9 mouse cellular contexts compared by ENCODE assay signal in the genomic region with DNA sequence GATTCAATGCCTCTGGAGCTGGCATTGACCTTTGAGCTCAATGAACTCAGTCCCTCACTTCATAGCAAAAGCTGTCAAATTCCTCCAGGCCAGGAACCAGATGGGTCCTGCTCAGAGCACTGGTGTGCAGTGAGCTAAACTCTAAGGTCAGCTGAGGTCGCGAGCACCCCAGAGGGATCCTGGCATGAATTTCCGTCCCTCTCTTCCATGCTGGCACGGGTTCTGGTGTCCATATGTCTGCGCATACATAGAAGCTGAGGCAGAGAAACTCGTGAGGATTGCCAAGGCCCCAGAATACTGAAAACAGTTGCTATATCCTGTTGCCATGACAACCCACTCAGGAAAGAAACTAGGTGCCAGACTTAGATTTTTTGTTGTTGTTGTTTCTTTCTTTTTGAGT.
DNase-seq lines count a peak whose midpoint lies in the region; ATAC-seq lines count a peak whose summit lies in the region.
"Had no signal": no experiment of that assay in that cellular context is flagged by ENCODE, and none has a peak within 500 bp of the region (broad histone marks: within the 10 kb centered on the region; RNA-seq: fewer than 3 reads in every experiment).

No protein-coding gene starts in this region.

- no peak for ATAC-seq in activated CD4-positive, CD25-positive, alpha-beta regulatory T cell, adult 4 months

- peak; percentile 3 for DNase-seq in thymus, postnatal 0 days (ENCODE audit: low spot score)
- DNase-seq in thymus, postnatal 36 days = no peak
- peak; percentile 70 to 74 for DNase-seq in frontal cortex, postnatal 14 days (ENCODE audit: low spot score in 2 of 2)
- peak; percentile 77 to 79 for DNase-seq in left cerebral cortex, adult 18-20 months (ENCODE audit: low spot score in 2 of 2)
- peak; percentile 80 for DNase-seq in right cerebral cortex, postnatal 25 days
- no peak for DNase-seq in thymus, postnatal 4 days
- DNase-seq in spleen, adult 18-20 months = no peak
- DNase-seq: lung, embryonic 14.5 days had no signal

Comparison
In these comparisons a context has a peak if more than half of its experiments do, and no peak if none do; other contexts are left out.
1. DNase-seq: peak in thymus, postnatal 0 days (single experiment), frontal cortex, postnatal 14 days (2 of 2), left cerebral cortex, adult 18-20 months (2 of 2) and right cerebral cortex, postnatal 25 days (single experiment); none in thymus, postnatal 36 days (0 of 2), thymus, postnatal 4 days (single experiment) and spleen, adult 18-20 months (0 of 2).